Mouse (Mus musculus): ENCODE data around the gene Myo5c.

Gene Myo5c

GRCm38 (mm10) chr9:75231841-75232746 lies at the start of gene Myo5c:
Gene Myo5c, plus strand, starts transcription at chr9:75232020.
- no peak for DNase-seq (ENCODE audit: low read depth, low spot score)

- DNase-seq (ENCODE audit: low read depth, low spot score), result no peak
These were observed 44.1 kb upstream of the Myo5c start for GRCm38 (mm10) chr9:75187646-75188260.

GRCm38 (mm10) chr9:75193858-75194257 lies 38.0 kb upstream of the Myo5c start:
- DNase-seq (ENCODE audit: low read depth, low spot score), result no peak

- no peak for DNase-seq (ENCODE audit: low read depth, low spot score)
These were observed 35.5 kb upstream of the Myo5c start for GRCm38 (mm10) chr9:75196335-75196734.

- no peak for DNase-seq (ENCODE audit: low read depth, low spot score)
These were observed 34.5 kb upstream of the Myo5c start for GRCm38 (mm10) chr9:75197297-75197696.

- no peak for DNase-seq (ENCODE audit: low read depth, low spot score)
These were observed 30.3 kb upstream of the Myo5c start for GRCm38 (mm10) chr9:75201506-75201905.

- no peak for DNase-seq (ENCODE audit: low read depth, low spot score)
These were observed 29.8 kb upstream of the Myo5c start for GRCm38 (mm10) chr9:75202036-75202435.

- no peak for DNase-seq (ENCODE audit: low read depth, low spot score)
These were observed 22.6 kb upstream of the Myo5c start for GRCm38 (mm10) chr9:75209246-75209645.

- DNase-seq (ENCODE audit: low read depth, low spot score), result no peak
These were observed 21.6 kb upstream of the Myo5c start for GRCm38 (mm10) chr9:75210269-75210668.

- no peak for DNase-seq (ENCODE audit: low read depth, low spot score)
These were observed 16.9 kb upstream of the Myo5c start for GRCm38 (mm10) chr9:75214743-75215413.

- no peak for DNase-seq (ENCODE audit: low read depth, low spot score)
These were observed 11.9 kb upstream of the Myo5c start for GRCm38 (mm10) chr9:75219942-75220341.

- no peak for DNase-seq (ENCODE audit: low read depth, low spot score)
These were observed 10.2 kb upstream of the Myo5c start for GRCm38 (mm10) chr9:75221420-75222287.

GRCm38 (mm10) chr9:75232860-75233259 lies 1.0 kb downstream of the Myo5c start:
- no peak for DNase-seq (ENCODE audit: low read depth, low spot score)

GRCm38 (mm10) chr9:75234271-75234741 lies 2.5 kb downstream of the Myo5c start:
- no peak for DNase-seq (ENCODE audit: low read depth, low spot score)

GRCm38 (mm10) chr9:75234983-75235627 lies 3.3 kb downstream of the Myo5c start:
- no peak for DNase-seq (ENCODE audit: low read depth, low spot score)

- DNase-seq (ENCODE audit: low read depth, low spot score), result no peak
These were observed 3.9 kb downstream of the Myo5c start for GRCm38 (mm10) chr9:75235696-75236095.

- no peak for DNase-seq (ENCODE audit: low read depth, low spot score)
These were observed 4.8 kb downstream of the Myo5c start for GRCm38 (mm10) chr9:75236416-75237308.

GRCm38 (mm10) chr9:75238179-75238578 lies 6.4 kb downstream of the Myo5c start:
- no peak for DNase-seq (ENCODE audit: low read depth, low spot score)

GRCm38 (mm10) chr9:75243052-75243451 lies 11.2 kb downstream of the Myo5c start:
- no peak for DNase-seq (ENCODE audit: low read depth, low spot score)

All from brain, embryonic 18.5 days (tissue).